Mouse (Mus musculus) left cerebral cortex, adult 6 months (tissue): ENCODE data around the gene Tedc1. TPM values are rescaled to one million over a fixed set of nuclear protein-coding genes. Genes with fewer than 3 reads are reported as not detected.

Experiments
- long read RNA-seq, 2 experiments: library from polyadenylated mRNA; unstranded; transcript quantifications; one replicate each; pipeline ENCODE4 v2.0.0; 2019 to 2020
- polyA plus RNA-seq: library from polyadenylated mRNA; unstranded; fragments of <200 nt; fragmentation: Nextera tagmentation; gene quantifications from 2 replicates; pipeline ENCODE4 v1.2.3, GENCODE M21; 2021

The Tedc1 gene
- 0.72 and 1.0 TPM in 2 replicates for polyA plus RNA-seq
- long read RNA-seq, experiment 1, transcript Tedc1-201 (8 exons, 2,441 nt), result major isoform, 8 of 8 reads
- long read RNA-seq, experiment 1, partial matches to known transcripts, result 0 of 8 reads
- long read RNA-seq, experiment 1, other reads (novel, unspliced or antisense), result 0 of 8 reads
- long read RNA-seq, experiment 2, partial matches to known transcripts, result 0 of 1 reads
- long read RNA-seq, experiment 2, other reads (novel, unspliced or antisense), result 0 of 1 reads

DNA sequence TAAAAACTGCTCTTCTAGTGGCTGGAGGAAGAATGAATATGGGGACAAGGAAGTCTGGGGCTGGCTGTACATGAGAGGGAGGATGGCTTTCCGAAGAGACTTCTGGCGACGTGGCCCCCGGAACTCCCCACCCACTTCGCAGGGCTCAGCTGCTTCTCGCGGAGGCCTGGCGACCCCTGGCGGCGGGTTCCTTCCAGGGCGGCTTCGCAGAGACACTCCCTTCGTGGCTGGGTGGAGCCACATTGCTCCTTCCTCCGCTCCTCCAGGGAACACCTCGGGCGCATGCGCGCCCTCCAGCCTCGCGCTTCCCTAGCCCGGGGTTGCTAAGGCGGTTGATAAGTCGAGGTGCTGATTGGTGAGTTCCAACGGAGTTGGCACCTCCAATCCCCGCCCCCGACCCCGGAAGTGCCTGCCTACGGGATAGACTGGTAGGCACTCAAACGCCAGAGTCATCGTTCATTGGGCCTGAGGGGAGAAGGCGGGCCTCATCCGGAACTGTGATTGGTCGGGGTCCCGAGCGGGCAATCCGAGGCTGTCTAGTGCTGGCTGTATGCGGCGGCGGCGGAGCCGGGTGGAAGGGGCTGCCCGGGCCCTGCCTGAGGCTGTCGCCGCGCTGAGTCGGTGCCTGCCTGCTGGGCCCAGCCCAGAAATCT is at the start of gene Tedc1:
Gene Tedc1 (plus strand): TSS at position 535 of the 653 bp plus-strand sequence.

DNA sequence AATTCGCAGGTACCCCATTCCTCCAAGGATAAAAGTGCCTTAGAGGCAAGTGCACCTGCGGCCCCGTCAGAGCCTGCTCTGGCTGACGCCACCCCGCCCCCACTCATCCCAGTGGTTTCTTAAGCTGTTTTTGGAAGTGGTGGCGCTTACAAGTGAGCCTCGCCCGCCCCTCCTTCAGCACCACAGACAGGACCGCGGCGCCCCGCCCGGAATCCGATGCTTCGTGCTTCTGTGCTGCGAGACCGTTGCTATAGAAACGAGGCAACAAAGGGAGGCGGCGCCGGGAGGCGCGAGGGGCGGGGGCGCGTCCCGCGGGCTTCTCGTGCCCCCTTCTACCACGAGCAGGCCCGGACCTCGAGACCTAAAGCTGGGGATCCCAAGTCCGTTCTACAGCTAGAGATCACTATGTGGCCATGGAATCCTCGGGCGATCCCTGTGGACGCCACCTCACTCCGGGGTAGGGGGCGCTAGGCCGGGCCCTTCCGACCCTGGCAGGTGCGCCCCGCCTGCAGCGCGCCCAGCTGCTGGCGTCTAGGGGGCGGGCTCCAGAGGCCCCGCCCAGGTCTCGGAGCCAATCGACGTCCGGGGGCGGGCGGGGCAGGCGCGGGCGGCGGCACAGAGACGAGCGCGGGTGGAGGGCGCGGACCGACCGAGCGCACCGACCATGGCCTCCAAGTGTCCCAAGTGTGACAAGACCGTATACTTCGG is 16.2 kb upstream of the Tedc1 start, which contains the start of gene Crip2:
Gene Crip2 (plus strand): TSS at position 329 of the 708 bp plus-strand sequence.

DNA sequence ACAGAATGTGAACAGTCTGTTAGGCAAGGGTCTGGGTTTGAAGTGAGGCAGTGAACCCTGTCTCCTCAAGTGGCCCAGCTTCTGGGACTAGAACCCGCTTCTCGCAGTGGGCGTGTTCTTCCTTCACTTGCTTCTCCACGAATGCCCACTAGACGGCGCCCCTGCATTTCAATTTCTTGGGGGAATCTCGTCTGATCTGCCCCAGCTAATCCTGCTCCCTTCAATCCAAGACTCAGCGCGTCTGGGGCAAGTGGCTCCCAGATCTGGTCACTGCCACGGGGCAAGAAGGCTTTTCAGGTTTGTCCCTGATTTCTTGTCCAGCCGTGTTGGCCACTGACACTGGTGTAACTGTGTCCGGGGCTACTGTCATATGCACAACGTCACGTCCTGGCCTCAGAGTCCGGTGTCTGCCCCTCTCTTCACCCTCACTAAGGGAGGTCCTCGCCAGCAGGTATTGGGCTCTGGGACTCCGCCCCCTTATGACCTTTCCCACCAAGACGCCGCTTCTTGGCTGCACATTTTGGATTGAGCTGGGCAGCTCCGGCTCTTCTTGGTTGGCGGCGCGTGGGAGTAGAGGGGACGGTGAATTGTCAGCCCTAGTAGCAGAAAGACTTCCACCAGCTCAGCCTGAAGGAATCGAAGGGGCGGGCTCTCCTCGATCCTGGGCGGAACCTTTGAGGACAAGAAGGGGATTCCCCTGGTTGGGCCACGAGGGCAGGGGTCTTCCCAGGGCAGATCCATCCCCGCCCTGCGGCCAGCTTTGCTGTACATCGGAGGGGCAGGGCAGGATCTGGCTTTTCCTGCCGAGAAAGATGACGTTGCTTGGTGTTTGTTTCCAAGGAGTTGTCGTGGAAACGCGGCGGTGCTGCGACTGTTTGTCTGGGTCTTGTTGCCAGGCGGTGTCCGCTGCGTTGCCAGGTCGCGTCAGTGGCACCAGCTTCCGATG is 9.8 kb upstream of the Tedc1 start, which contains the start of gene Crip1:
Gene Crip1 (plus strand): TSS at position 205 of the 946 bp plus-strand sequence.

DNA sequence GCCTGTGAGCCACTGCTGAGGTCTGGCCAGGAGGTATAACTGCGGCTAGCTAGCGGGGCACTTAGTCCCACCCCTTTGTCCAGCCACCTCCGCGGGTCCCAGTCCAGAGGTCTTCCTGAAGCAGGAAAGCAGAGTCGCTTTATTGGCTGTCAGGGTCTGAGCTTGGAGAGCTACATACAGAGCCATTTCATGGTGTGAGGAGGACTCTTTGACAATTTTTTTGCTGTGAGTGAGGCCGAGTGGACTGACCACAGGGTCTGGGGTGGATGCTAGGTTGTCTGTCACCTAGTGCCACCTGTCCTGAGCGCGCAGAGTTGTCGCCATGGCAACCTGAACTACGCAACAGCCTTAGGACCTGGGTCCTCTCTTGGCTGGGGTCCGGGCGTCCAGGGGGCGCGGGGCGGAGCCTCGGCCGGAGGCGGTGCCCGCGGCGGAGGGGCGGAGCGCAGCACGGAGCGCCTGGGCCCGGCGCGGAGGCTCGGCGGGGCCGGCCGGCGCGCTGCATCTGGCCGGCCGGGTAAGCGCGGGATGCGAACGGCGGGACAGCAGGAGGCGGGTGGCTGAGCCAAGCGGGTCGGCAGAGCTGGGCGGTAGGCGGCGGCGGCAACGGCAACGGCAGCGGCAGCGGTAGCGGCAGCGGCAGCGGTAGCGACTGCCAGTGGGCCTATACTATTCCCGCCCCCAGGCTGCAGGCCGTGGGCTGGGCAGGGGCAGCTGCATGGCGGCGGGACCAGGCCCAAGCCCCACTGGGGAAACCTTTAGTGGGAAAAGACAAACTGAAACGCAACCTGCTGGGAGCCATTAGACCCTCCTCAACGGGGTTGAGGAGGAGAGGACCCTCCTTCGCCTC is 29.4 kb downstream of the Tedc1 start, which contains the start of gene Tmem121:
Gene Tmem121 (plus strand): TSS at position 489 of the 850 bp plus-strand sequence.

Other genes with a start within 250 kb of the Tedc1 start
- gene Jag2, start 226.6 kb upstream of the Tedc1 start, polyA plus RNA-seq, result 4.3 and 4.5 TPM in 2 replicates
- gene Nudt14, start 214.3 kb upstream of the Tedc1 start, polyA plus RNA-seq, result 31.0 and 36.4 TPM in 2 replicates
- 41.7 and 52.1 TPM in 2 replicates for gene Btbd6, start 179.9 kb upstream of the Tedc1 start, polyA plus RNA-seq
- gene Brf1, start 155.7 kb upstream of the Tedc1 start, polyA plus RNA-seq, result 22.3 and 63.3 TPM in 2 replicates
- 6.9 and 23.1 TPM in 2 replicates for gene Pacs2, start 141.9 kb upstream of the Tedc1 start, polyA plus RNA-seq
- not detected in 2 replicates for gene Tex22, start 81.9 kb upstream of the Tedc1 start, polyA plus RNA-seq
- gene Mta1, start 58.1 kb upstream of the Tedc1 start, polyA plus RNA-seq, result 7.0 and 12.5 TPM in 2 replicates
- 302 and 342 TPM in 2 replicates for gene Crip2, start 16.2 kb upstream of the Tedc1 start, polyA plus RNA-seq
- 44.9 and 63.5 TPM in 2 replicates for gene Crip1, start 10.1 kb upstream of the Tedc1 start, polyA plus RNA-seq
- gene Tmem121, start 29.5 kb downstream of the Tedc1 start, polyA plus RNA-seq, result 18.6 and 19.9 TPM in 2 replicates